Mouse (Mus musculus) kidney, adult 8-10 months (tissue): ENCODE measurements at regions not wholly inside any gene's neighbourhood (a gene's known extent, or its start where the extent isn't known, plus 50 kb on each side); places are given as distances from the start of the nearest gene placed in this dataset.

Experiments
- DNase-seq, 2 experiments: peaks; one replicate each; pipeline ENCODE4 v3.0.0; 2022

- no peak for DNase-seq
Measured at GRCm38 (mm10) chr5:46488140-46488942, 630.9 kb upstream of the Lcorl start.

DNA sequence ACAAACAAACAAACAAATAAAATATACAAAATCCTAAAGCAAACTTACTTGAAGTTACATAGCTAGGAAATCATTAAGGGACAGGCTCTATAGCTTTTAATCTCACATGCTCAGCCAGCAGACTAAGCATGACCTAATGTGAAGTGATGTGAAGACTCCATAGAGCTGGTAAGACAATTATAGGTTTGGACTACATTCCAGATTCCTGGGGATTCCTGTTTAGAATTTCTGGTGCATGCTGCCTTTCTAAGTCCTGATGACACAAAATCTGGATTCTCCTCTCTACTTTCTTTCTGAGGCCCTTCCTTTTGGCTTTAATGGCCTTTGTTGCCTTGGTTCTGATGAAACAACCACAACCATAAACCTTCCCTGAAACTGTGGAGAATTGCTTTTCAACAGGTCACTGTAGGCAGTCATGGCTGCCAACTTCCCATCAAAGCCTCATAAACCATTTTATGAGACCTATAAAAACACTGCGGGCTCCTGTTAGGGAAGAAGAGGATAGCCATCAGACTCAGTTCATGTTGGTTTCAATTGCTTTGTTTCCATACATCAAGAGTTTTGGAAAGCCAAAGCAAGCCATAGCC is 629.4 kb upstream of the Lcorl start:
- DNase-seq, result no peak

DNA sequence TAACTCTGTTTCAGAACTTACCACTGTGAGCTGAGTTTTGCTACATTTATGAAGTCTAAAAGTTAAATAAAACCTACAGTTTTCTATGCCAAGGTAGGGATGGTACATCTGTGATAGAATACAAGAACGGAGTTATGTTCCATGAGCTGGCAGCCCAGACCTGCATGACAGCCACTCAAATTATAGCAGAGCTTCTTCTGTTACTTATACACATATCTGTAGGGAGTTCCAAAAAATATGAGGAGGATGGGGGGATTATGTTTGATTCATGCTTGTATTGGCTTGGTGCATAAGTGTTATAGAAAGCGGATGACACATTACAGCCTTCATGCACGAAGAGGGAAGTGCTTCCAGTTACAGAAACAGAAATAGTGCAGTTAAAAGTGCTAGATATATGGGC is 598.9 kb upstream of the Lcorl start:
- DNase-seq, result no peak

GRCm38 (mm10) chr5:46448274-46448673 is 590.9 kb upstream of the Lcorl start:
- DNase-seq, result no peak

- DNase-seq, result no peak
Measured at GRCm38 (mm10) chr5:46445844-46446243, 588.4 kb upstream of the Lcorl start.

DNA sequence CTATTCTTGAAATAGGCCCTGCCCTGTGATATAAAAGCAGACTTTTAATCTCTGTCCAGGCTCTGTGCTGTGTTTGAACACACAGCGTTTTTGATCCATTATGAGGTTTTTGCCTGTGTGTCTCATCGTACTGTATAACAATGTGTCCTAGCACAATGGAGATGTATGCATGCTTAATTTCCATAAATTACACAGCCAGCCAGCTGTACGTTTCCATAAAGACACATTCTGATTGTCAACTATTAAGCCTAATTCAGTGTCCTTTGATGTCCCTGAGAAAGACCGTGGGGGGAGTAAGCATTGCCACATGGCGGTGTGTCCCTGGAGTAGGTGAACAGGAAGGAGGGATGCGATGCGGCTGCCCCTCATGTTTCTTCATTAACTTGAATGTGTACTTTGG is 587.7 kb upstream of the Lcorl start:
- no peak for DNase-seq

- no peak for DNase-seq
Measured at GRCm38 (mm10) chr5:46443805-46444340, 586.5 kb upstream of the Lcorl start.

- no peak for DNase-seq
Measured at GRCm38 (mm10) chr5:46442600-46443248, 585.3 kb upstream of the Lcorl start.

GRCm38 (mm10) chr5:46441716-46442115 is 584.3 kb upstream of the Lcorl start:
- DNase-seq, result no peak

GRCm38 (mm10) chr5:46431644-46432367 is 574.4 kb upstream of the Lcorl start:
- DNase-seq, result peak in 1 of 2 experiments; percentile 13

DNA sequence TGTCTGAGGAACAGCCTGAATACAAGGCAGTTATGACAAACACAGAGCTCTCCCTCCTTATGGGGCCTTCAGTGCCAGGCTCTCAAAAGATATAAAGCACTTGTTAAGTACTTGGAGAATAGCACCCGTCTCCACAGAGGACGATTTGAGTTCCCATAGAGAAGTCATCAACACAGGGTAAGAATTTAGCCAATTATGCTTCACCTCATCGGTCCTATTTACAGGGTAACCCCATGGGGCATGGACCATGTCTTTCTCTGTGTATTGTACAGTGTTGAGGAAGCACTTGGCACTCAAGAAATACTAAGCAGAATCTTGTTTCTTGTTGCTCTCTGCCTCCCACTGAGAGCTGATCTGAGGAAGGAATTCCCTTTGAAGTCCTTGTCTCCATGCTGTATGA is 565.3 kb upstream of the Lcorl start:
- no peak for DNase-seq

- DNase-seq, result no peak
Measured at GRCm38 (mm10) chr5:46406969-46407368, 549.6 kb upstream of the Lcorl start.

DNA sequence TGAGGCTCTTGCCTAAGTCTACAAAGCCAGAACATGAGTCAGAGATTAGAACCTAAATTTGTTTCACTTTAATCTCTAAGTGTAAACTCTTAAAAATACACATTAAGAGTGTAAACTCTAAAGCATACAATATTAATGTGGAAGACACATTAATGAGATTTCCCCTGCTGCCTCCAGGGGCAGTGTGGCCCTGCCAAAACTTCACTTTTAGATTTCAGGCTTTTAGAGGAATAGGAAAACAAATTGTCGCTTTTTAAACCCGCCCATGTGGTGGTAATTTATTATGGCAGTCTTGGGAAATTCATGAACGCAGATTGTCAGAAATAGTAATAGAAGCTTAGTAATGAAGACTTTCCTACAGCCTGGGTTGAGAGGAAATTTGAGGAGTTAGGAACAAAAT is 549.0 kb upstream of the Lcorl start:
- peak in 1 of 2 experiments; percentile 1 for DNase-seq

- DNase-seq, result no peak
Measured at GRCm38 (mm10) chr5:46386591-46386990, 529.2 kb upstream of the Lcorl start.

DNA sequence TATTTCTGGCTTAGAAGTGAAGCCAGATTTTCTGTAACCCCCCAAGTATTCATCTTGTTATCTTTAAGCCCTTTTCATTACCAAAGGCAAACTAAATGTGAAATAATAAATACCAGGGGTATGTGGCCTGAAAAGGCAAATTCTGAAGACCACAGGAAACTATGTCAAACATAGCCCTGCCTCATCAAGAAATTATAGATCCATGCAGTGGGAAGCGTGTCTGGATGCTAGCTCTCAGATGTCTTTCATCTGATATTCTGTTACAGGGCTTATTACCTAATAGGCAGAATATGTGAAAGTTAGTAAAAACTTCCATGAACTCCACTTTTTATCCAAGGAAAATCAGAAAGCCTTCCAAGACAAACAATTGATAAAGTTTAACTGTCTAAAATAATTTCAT is 509.9 kb upstream of the Lcorl start:
- DNase-seq, result no peak

GRCm38 (mm10) chr5:46363661-46364060 is 506.2 kb upstream of the Lcorl start:
- no peak for DNase-seq

DNA sequence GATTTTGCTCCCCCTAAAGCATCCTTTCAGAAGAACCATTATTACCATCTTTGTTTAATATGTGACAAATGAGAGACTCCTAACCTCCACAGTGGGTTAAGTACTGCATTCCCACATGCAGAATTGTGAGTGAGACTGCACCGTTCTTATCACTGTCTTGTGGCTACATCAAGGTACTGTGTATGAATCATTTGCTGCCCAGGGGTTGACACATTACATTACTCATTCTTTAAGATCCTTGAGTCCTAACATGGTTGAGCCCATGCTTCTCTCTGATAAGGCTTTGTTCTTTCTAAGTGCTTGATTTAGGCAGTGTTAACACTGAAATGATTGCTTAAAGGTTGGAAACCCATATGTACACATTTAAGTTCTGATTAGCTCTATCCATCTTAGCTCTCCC is 504.2 kb upstream of the Lcorl start:
- no peak for DNase-seq

DNA sequence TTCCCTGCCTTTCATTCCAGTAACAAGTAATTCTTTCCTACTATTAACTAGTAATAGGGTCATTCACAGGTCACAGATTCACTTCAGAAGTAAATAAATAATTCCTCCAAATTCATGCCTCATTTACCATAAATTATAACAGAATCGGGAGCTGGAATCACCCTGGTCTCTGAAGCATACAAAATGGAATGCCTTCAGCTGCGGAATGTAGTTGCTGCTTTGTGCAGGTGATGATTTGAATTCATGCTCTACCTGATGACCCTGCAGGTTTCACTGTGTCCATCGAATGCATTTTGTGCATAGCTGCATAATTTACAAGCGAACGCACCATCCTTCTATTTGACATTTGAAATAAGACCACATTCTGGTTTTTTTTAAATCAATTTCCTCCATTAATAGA is 491.0 kb upstream of the Lcorl start:
- no peak for DNase-seq

GRCm38 (mm10) chr5:46347368-46348083 is 490.1 kb upstream of the Lcorl start:
- peak; percentile 17 to 72 for DNase-seq

- no peak for DNase-seq
Measured at GRCm38 (mm10) chr5:46338461-46338860, 481.0 kb upstream of the Lcorl start.

DNA sequence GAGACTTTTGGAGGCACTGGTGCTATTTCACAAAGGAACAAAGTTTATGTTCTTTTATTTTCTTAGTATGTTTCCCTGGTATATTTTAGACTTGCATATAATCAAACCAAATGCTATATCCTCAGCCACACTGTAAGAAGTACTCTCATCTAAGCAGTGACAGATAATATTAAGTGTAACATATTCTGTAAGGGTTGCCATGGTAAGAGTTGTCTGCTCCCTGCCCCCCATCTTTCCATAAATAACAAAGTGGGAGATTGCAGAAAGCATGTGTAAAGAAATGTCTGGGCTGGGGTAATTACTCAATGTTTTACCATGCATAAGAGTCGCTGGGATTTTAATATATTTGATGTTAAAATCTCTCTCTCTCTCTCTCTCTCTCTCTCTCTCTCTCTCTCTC is 473.5 kb upstream of the Lcorl start:
- no peak for DNase-seq
